Mouse (Mus musculus) spleen, adult 2 months (tissue): ENCODE measurements around the gene Cdca8.

Experiments
- CTCF ChIP-seq: fragments of 200-500 bp; IDR thresholded peaks from 2 replicates; pipeline ENCODE4 v1.5.1; 2011; ENCODE audit warnings: mild to moderate bottlenecking, inconsistent platforms; ENCODE audit not compliant: insufficient read depth, insufficient read length, insufficient replicate concordance; ENCODE audit errors: extremely low read depth
- POLR2A ChIP-seq: fragments of 200-500 bp; IDR thresholded peaks from 2 replicates; pipeline ENCODE4 v1.6.1; 2011; ENCODE audit warnings: low read depth, low read length, inconsistent platforms

- TF ChIP-seq POLR2A (no peak), CTCF (no peak)
Measured at GRCm38 (mm10) chr4:124960940-124961339, 21.8 kb upstream of the Cdca8 start.
